Mouse (Mus musculus): ENCODE measurements around the gene Kank1. TPM values are rescaled to one million over a fixed set of nuclear protein-coding genes. Genes with fewer than 3 reads are reported as not detected.

Gene Kank1
- polyA plus RNA-seq (2014; fragmentation: Illumina TruSeq; extraction: RNeasy Lipid Tissue Mini Kit (QIAGEN cat#74804); ENCODE audit: low read depth, low replicate concordance) = 14.2 TPM

DNA sequence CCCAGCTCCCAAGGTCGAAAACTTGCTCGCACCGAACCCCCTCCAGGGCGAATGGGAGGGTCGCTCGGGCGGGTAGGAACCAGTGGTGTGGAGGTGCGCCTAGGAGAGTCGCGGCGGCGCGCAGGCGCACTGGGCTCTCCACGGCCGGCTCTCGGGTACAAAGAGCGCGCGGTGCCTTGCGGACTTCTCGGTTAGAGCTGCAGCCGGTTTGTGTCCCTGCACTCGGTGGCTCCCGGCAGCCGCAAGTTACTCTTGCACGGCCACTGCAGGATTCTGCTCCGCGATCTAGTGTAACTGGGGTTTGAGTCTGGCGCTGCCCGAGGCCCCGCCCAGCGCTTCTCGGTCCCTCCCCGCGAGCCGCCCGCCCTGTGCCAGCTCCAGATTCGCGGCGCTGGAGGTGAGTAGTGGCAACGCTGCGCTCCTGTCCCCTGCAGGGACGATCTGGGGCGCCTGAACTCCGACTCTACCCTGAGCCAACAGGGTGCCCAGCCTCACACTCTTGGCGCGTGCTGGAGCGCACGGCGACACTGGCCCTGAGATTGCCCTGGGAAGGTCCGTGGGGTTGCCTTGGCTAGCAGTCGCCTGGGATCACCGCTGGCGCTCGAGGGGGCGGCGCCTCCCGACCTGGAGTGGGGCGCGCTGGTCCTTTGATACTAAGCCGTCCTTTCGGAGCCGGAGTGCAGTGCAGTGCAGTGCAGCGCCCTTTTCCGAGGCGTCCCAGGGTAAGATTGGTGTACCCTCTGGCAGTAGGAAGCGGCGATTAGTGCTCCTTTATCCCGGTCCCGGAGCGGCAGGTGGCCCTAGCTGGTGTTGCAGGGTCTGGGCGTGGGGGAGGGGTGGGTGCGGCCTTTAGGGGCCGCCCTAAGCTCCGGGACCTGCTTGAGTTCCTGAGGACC lies at the start of gene Kank1:
Gene Kank1, plus strand, starts transcription at position 380 of the 896 bp plus-strand sequence.

Other genes starting within 250 kb of the Kank1 start
- 9.8 TPM for gene Dock8, start 237.4 kb upstream of the Kank1 start, polyA plus RNA-seq (2014; fragmentation: Illumina TruSeq; extraction: RNeasy Lipid Tissue Mini Kit (QIAGEN cat#74804); ENCODE audit: low read depth, low replicate concordance)